Mouse (Mus musculus) brain, embryonic 18.5 days (tissue): ENCODE measurements around the gene Ppp1r26.
"Not testable (repeated sequence)": the region's sequence is repeated elsewhere in the genome, so short reads cannot be mapped to it uniquely, and the experiment has no call there.

Source experiments
- DNase-seq: peaks from one replicate; pipeline ENCODE4 v3.0.0-alpha.2; 2012; ENCODE audit warnings: low read depth, low spot score

Gene Ppp1r26

GRCm38 (mm10) chr2:28445082-28445481, 1.5 kb upstream of the Ppp1r26 start:
- no peak for DNase-seq

GRCm38 (mm10) chr2:28446181-28446514, 452 bp upstream of the Ppp1r26 start:
- no peak for DNase-seq

GRCm38 (mm10) chr2:28447315-28447670, 693 bp downstream of the Ppp1r26 start:
- DNase-seq, result no peak

- DNase-seq, result no peak
Observed at GRCm38 (mm10) chr2:28451663-28452062, 5.1 kb downstream of the Ppp1r26 start.

GRCm38 (mm10) chr2:28453539-28453938, 6.9 kb downstream of the Ppp1r26 start:
- DNase-seq, result no peak

- no peak for DNase-seq
Observed at GRCm38 (mm10) chr2:28456616-28457015, 10.0 kb downstream of the Ppp1r26 start.

- no peak for DNase-seq
Observed at GRCm38 (mm10) chr2:28463919-28464318, 17.3 kb downstream of the Ppp1r26 start.

- no peak for DNase-seq
Observed at GRCm38 (mm10) chr2:28464919-28465318, 18.3 kb downstream of the Ppp1r26 start.

- no peak for DNase-seq
Observed at GRCm38 (mm10) chr2:28465836-28466518, 19.4 kb downstream of the Ppp1r26 start, which contains the start of gene 1700007K13Rik. 1700007K13Rik (minus strand) TSS chr2:28466332.

- no peak for DNase-seq
Observed at GRCm38 (mm10) chr2:28467860-28468485, 21.4 kb downstream of the Ppp1r26 start, which contains the start of gene Mrps2. Mrps2 (plus strand) TSS chr2:28468066.

- DNase-seq, result no peak
Observed at GRCm38 (mm10) chr2:28468486-28469225, 22.1 kb downstream of the Ppp1r26 start.

GRCm38 (mm10) chr2:28469461-28469860, 22.9 kb downstream of the Ppp1r26 start:
- no peak for DNase-seq

- DNase-seq, result no peak
Observed at GRCm38 (mm10) chr2:28470591-28470990, 24.0 kb downstream of the Ppp1r26 start.

- DNase-seq, result not testable (repeated sequence)
Observed at GRCm38 (mm10) chr2:28472011-28472410, 25.4 kb downstream of the Ppp1r26 start.

- DNase-seq, result not testable (repeated sequence)
Observed at GRCm38 (mm10) chr2:28477993-28478392, 31.4 kb downstream of the Ppp1r26 start.

GRCm38 (mm10) chr2:28479208-28480204, 32.9 kb downstream of the Ppp1r26 start:
- DNase-seq, result no peak

- no peak for DNase-seq
Observed at GRCm38 (mm10) chr2:28483861-28484260, 37.3 kb downstream of the Ppp1r26 start.

- no peak for DNase-seq
Observed at GRCm38 (mm10) chr2:28494521-28494920, 47.9 kb downstream of the Ppp1r26 start.

- DNase-seq, result no peak
Observed at GRCm38 (mm10) chr2:28495207-28495756, 48.7 kb downstream of the Ppp1r26 start.

- no peak for DNase-seq
Observed at GRCm38 (mm10) chr2:28495801-28496595, 49.4 kb downstream of the Ppp1r26 start.
